Mouse (Mus musculus): ENCODE results near the gene Slc16a11.

Slc16a11 gene

GRCm38 (mm10) chr11:70247136-70247845, 34.7 kb downstream of the Slc16a11 start:
- in situ Hi-C loops (cut with MboI, MseI) = loop anchor here (10.0 to 25.0 kb wide), 2 partner anchors 1135 to 1832 kb away; partner anchors contain the start of genes 9130213A22Rik and Hes7

GRCm38 (mm10) chr11:70250150-70250549, 37.6 kb downstream of the Slc16a11 start:
- in situ Hi-C loops (cut with MboI, MseI) = no loop called here

- in situ Hi-C loops (cut with MboI, MseI) = no loop called here
Observed at GRCm38 (mm10) chr11:70251853-70252252, 39.3 kb downstream of the Slc16a11 start.

- in situ Hi-C loops (cut with MboI, MseI) = no loop called here
Observed at GRCm38 (mm10) chr11:70254337-70254736, 41.8 kb downstream of the Slc16a11 start.

- in situ Hi-C loops (cut with MboI, MseI) = no loop called here
Observed at GRCm38 (mm10) chr11:70254931-70255531, 42.5 kb downstream of the Slc16a11 start, which contains the start of gene Alox12. Alox12 (minus strand) TSS chr11:70255353.

- in situ Hi-C loops (cut with MboI, MseI) = no loop called here
Observed at GRCm38 (mm10) chr11:70259035-70259434, 46.5 kb downstream of the Slc16a11 start.

- in situ Hi-C loops (cut with MboI, MseI) = no loop called here
Observed at GRCm38 (mm10) chr11:70265252-70265651, 52.7 kb downstream of the Slc16a11 start.

- in situ Hi-C loops (cut with MboI, MseI) = no loop called here
Observed at GRCm38 (mm10) chr11:70265819-70266218, 53.3 kb downstream of the Slc16a11 start.

All from T-helper 1 cell (primary cell).